Mouse (Mus musculus) cerebellum, postnatal 14 days (tissue): Measurements from ENCODE around the gene Tldc2.
A peak's percentile ranks its signal among the peaks of the same experiment; 100 is the strongest.

Source experiments
- DNase-seq, 2 experiments: peaks; one replicate each; pipeline ENCODE4 v3.0.0; 2021; ENCODE audit warnings: mixed read lengths in 2 of 2

Tldc2 gene

DNA sequence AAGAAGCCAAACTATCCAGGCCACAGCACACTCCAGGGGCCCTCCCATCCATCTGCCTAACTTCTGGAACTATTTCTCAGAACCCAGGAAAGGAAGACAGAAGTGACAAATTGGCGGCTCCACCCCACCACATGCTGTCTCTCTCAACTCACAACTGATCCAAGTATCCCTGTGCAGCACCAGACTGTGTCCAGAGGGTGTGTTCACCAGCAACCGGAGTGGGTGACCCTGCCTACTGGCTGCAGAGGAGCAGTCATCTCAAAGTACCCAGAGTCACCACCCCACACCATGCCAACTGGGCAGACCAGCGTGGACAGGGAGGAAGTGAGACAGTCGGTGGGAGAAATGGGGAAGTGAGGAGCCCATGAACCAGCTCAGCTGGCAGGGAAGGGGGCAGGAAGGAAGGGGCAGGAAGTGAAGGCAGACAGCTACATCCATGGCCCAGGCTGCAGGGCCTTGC lies 23.6 kb upstream of the Tldc2 start:
- peak; percentile 52 to 53 for DNase-seq

DNA sequence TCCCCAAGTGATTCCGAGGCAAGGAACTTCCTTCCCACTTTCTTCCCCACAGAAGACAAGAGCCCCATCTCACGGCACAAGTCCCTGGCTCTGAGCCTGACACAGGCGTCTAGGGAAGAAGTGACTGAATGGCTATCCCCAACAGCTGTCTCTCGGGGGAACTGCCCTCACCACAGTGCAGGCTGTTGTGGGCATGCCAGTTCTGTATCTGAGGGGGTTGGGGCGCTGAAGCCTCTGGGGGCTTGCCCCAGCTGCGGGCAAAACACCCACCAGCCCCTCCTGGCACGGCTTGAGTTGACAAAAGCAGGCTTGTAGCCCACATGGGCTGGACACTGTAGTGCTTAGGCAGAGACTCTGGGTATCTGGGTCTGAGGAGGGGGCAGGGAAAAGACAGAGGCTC lies 22.7 kb upstream of the Tldc2 start:
- DNase-seq, result peak; percentile 49

DNA sequence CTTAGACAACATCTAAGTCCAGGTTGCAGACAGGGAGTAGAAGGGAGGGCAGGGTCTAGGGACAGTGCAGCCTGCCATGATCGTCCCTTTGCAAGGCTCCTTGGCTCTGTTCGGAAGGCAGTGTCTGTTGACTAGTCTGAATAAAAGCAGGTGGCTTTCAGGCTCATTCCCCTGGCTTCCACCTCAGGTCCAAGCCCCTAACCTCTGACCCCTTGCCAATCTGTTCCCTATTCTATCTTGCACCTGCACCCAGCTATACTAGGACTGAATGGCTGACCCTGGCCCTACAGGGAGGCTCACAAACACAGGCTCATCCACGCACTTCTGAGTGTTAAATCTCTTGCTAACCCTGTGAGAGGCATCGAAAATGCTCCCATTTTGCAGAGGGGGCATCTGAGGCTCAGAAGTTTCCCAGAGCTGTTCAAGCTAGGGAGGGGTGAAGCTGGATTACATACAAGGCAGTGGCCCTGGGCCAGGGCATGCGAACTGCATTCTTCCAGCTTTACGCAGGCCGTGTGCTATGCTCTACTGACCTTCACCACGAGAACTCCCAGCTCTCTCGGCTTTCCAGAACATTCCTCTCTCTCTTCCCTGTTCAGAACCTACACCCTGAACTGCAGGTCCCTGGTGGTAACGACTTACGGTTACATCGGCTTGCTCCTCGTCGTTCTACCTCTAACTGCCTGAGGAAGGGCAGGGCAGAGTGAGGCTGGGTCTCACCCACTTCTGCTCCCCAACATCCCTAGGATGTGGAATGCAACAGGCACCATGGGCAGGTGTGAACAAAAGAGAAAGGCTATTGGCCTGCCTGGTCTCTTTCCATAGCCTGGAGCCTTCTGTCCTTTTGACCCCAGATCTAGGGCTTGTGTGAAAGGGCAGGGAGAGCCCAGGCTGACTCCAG lies 21.6 kb upstream of the Tldc2 start:
- peak; percentile 37 to 38 for DNase-seq

DNA sequence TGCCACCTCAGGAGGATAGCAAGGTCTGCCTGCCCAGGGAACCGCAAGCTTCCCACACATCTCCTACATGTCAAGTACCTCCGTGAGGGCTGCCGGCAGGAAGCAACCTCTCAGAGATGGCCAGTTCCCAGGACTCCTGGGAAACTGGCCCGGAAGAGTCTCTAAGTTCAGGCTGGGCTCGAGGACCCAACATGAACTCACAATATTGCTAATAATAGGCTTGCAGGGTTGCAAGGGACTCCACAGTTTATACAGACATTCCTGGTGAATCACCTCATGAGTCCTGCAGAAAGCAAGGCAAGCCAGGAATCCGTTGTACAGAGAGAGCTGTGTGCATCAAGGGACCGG lies 21.0 kb upstream of the Tldc2 start:
- peak in 1 of 2 experiments; percentile 25 for DNase-seq

DNA sequence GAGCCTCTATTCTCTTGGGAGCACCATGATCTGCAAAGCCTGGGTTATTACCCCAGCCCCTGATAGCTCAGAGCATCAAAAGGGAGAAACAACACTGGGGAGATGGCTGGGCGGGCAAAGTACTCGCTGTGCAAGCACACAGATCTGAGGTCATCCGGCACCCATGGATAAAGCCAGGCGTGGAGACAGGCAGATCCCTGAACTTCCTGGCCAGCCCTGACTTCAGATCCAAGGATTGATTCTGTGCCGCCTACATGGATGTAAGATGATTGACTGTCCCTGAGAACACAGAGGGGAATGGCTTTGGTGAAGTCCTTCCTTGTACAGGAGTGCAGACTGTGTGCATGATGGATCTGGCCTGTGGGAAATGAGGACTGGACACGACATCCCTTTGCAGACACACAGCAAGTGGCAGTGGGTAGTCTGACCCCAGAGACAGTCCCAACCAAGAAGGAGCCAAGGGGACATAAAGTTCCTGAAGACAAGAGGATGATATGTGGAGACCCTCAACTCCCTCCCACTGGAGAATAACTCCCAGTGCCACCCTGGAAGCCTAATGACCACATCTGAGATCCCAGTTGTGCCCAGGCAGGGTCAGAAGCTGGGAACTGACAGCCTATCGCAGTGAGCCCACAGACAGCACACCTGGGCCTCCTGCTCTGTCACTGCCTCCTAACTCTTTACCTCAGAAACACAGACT lies 20.0 kb upstream of the Tldc2 start:
- DNase-seq, result no peak

DNA sequence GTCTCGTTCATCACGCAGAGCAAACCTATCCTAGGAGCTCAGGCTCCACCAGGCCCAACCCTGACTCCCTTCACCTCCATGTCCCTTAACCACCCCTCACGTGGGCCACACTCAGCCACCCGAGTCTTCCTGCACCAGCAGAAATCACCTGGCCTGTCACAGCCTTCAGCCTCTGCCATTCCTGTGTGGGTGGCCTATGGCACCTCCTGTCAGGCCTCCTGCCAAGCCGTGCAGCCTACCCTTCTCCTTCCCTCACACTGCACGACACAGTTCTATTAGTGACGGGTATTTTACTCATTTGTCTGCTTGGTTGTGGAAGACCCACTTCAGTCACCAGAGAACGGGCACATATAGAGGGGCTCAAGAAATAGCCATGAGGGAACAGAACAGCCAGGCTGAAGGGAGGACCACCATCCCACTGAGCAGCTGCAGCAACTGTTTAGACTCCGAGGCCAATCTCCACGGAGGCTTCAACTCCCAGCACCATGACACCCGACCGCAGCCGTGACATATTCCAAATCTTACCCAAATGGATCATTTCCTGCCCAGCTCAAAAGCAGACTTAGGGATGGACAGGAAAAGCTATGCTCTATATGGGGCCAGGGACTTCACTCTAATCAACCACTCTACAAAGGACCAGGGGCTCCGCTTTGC lies 18.0 kb upstream of the Tldc2 start:
- DNase-seq, result peak; percentile 74

DNA sequence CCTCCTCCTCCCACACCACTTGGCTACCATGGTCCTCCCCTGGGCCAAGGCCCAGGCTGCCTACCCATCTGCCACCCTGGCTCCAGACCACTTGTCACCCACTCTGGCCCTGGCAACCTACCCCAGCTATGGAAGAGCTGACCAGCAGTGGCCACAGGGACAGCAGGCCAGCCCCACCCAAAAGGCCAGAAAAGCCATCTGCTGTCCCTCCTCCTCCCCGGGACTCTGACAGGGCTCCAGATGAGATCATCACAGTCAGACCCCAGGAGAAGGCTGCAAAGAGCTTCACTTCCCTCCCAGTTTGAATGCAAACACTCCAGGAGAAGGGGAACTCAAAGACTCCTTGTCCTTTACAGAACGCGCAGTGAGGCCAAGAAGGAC lies 17.5 kb upstream of the Tldc2 start:
- DNase-seq, result peak; percentile 95

DNA sequence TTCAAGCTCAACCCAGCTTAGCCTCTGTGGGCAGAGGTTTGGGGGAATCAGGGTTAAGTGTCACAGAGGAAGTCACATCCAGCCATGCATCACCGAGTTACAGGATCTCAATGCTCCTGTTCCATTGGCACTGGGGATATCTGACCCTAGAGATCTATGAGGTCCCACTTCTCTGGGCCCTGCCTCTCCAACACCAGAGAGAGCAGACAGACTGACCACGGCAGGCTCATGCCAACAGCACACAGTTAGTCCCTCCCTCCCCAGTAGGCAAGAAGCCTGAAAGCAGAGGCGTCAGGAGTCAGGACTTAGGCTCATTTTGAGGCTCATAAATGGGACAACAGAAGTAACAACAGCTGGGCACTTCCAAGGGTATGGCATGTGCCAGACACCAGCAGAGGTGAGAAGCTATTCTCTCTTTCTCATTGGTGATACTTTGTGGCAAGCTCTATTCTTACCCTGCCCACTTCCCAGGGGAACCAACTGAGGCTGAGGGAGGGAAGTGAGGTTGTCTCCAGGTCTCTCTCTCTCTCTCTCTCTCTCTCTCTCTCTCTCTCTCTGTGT lies 17.0 kb upstream of the Tldc2 start:
- no peak for DNase-seq

DNA sequence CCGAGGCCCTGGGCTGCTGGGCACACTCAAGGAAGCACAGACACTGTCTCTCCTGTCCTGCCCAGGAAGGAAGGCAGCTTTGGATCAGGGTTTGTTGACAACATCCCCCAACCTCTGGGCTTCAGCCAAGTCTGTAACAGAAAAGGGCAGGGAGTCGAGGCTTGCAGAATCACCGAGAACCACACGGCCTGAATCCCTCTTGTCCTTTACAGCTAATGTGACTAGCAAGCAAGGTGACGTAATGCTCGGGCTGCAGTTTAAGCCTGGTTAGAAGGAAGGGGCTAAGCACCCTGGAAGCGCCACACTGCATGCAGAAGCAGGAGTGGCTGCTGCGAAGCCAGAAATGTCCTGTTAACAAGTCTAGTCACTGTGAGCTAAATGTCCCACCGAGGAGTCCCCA lies 16.5 kb upstream of the Tldc2 start:
- peak; percentile 73 to 78 for DNase-seq

DNA sequence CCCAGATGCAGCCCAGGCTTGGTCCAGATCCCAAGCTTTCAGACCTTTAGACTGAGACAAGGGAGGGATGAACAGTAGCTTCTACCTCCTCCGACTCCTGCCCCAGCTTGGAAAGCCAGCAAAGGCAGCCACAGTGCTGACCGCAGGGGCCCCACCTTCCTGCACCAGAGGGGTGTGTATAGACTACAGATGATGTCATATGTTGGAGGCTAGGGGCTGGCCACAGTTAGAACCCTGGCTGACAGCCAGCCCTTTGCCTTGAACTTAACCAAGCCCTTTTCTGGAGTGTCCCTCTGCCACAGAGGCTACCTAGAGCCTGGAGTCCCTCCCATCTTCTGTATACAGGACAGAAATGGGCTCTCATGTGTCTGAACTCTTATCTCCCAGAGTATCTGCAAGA lies 15.3 kb upstream of the Tldc2 start:
- peak; percentile 77 for DNase-seq

DNA sequence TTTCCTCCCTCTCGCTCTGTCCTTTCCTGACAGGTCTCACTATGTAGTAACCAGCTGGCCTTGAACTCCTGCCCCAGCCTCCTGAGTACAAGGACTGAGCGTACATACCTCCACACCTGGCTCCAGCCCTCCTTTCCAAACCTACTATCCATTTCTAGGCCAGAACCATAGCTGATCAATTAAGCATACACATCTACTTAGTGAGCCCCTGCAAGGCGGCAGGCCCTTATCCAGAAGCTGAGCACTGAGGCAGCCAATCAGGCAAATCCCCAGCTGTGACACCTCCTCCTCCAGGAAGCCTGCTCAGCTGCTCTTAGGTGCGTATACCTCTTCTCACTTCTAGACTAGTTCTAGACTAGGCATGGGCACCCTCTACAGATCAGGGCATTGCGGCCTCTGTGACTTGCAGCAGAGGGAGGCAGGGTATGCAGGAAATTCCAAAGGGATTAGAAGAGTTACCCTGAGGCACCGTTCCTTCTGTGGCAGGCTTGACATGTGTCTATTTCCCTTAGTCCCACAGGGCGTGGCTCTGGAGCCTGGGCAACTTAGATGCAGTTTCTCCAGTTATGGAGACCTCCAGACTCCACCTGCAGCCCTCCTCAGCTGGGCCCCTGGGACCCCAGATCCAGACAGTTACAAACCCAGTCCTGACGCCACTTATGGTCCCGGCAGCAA lies 14.4 kb upstream of the Tldc2 start:
- peak in 1 of 2 experiments; percentile 16 for DNase-seq

DNA sequence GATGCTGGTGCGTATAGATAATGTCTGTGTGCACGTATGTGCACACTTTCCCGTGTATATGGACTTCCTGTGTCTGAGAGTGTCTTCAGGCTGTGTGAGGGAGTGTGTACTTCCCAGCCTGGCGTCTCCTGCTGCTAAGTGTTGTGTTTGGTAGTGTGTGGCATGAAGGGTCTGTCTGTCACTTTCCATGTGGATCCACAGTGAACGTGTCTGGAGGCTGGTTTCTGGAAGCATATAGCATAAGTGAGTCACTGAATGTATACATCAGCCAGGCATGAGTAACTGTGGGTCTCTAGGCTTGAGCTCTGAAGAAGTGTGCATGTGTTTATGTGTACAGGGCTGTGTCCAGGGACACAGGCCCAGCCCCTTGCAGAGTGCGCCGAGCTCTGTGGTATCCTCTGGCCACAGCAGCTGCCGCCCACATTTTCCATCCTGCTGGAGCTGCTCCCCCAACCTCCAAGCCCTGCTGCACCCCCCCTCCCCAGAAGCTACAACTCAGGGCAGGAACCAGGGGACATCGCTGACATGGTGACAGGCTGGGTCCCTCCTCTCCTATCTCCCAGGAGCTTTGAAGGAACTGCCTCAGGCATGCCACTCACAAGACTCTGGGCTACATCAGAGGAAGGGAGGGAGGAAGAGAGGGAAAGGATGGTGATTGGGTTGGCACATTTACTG lies 13.3 kb upstream of the Tldc2 start:
- no peak for DNase-seq

DNA sequence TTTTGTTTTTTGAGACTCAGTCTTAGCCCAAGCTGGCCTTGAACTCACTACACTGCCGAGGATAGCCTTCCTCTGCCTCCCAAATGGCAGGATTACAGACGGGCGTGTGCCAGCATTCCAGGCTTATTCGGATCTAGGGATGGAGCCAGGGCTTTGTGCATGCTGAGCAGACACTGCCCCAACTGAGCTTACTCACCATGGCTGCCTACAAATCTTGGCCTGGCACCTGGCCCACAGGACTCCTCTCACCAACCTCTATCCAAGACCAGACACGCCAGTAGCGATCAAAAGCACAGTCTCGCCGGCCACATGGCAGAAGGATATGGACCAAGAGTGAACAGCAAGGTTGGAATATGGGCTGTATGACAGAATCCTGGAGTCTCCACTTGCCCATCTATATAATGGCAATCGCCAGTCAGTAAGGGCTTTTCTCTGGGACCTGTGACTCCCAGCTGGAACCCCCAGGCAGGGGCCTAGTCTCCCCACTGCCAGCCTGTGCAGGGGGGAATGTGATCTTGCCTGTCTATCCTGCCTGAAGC lies 12.6 kb upstream of the Tldc2 start:
- DNase-seq, result peak; percentile 90 to 95

DNA sequence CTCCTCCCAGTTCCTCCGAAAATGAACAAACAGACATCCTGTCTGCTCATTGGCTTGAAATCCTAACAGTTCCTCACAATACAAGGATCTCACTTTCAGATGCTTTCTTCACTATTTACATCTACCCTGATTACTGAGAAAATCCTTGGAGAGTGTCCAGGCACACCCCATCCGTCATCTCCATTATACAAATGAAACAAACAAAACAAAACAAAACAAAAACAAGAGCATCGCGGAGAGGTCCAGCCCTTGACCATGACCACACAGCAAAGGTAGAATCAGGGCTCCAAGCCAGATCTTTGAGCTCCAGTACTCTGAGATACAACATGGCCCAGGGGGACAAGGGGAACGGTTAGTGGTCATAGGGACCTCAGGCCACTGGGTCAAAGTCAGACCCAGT lies 12.1 kb upstream of the Tldc2 start:
- DNase-seq, result peak in 1 of 2 experiments; percentile 48

DNA sequence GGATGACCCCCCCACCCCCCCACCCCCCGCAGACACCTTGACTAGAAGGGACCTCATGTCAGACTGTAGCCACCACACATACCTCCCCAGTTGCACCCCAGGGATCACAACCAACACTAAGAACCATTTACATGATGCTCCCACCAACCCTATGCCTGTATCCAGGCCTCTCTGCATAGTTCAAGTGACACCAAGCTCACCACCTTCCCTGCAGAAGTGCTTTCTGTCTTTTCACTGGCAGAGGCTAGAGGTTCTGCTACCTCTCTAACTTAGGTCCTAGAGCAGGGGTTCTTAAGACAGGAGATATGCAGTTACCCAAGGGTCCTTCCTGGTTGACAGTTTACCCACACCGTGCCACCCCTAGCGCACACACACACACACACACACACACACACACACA lies 11.6 kb upstream of the Tldc2 start:
- DNase-seq, result no peak

DNA sequence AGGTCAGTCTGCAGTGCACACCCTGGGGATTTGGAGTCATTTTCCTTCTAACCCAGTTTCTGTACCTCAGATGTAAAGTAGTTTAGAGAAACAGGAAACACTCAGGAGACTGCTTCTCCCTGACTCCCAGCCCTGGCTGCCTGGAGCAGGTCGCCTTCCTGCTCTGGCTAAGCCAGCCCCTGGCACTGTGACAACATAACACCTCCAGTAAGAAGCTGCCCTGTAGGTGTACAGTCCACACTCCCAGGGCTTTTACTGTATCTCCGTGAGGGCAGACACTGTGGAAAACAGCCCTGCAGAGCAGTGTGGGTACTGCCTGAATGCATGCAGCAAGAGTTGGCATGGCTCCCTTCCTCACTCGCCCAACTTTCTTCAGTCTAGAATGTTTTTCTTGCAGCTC lies 11.2 kb upstream of the Tldc2 start:
- DNase-seq, result peak; percentile 84 to 86

DNA sequence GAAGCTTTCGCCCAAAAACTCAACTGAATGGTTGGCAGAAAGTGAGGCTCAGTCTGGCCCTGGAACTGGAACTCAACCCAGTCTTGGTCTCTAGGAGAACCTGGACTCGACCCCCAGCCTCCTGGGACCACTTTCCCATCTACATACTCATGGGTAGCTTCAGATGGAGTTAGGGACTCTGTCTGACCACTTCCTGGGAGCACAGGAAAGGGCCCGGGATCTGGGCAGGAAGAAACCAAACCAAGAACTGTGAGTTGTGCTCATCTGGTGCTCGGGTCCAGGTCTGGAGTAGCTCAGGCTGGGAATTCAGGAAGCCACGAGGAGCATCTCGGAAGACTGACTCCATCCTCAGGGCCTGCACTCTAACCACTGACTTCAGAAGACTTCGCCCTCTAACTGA lies 10.3 kb upstream of the Tldc2 start:
- peak in 1 of 2 experiments; percentile 29 for DNase-seq

DNA sequence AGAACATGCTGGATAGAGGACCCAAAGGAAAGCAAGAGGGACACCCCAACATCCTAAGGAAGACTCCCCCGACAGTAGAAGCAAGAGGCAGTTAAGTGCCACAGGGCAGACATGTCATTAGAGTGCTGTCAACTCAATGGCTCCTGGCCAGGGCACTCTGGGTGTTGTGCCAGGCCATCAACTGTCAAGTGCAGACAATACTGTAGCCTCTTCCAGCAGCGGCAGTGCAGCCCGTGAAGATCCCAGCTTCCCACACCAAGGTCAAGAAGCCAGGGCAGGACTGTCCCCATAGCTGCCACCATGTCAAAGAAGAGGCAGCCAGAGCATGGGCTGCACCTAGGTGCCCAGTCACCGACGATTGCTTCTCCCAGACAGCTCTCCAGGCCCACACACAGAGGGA lies 9.7 kb upstream of the Tldc2 start:
- DNase-seq, result peak; percentile 91 to 94

DNA sequence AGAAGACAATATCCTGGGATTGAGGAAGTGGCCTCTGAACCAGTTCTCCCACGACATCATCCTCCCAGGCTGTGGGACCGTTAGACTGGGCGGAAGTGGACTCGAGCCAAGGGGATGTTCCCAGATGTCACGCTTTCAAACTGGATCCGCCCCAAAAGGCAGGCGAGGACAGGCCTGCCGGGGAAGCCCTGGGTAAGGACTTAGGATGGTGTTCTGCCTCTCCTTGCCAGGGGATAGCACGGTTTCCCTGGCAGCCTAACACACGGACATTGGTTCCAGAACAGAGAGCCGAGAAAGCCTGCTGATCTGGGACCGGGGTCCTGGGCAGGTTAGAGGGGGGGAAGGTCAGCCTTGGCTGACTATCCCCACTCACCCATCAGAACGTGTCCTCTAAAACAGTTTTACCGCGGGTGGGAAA lies 9.2 kb upstream of the Tldc2 start:
- peak; percentile 78 to 87 for DNase-seq

DNA sequence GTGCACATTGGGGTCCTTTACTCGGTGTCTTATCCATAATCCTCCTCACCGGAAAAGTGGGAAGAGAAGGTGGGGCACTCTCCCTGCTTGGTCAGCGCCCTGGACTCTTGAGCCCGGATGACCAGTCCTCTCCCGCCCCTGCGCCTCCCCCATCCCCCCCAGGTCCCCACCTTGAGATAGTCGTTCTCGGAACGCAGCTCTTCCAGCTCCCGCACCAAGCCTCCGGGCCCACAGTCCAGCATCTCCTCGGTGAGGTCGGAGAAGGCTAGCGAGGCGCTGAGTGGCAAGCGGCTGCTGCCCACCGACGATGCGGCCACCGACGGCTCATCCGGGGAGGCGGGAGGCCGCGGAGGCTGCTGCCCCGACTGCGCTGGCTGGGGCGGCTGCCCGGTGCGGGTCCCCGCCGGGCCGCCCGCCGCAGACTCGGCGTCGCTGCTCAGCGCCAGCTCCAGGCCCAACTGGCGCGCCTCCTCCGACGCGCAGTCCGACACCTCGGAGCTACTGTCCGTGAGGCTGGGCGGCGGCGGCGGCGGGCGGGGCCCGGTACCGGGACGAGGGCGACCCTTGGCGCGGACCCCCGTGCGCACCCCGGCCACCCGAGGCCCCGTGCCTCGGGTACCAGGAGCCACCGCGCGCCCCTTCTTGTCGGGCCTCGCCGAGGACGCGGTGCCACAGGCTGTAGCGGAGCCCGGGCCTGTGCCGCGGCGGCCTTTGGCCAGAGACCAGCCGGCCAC lies 8.6 kb upstream of the Tldc2 start:
- peak; percentile 59 to 68 for DNase-seq
